Mouse (Mus musculus) ES-E14 (cell line): ENCODE results near the gene Zfp655.

Source experiments
- CHD2 ChIP-seq: IDR thresholded peaks from 2 replicates; pipeline ENCODE4 v1.6.1; 2014; ENCODE audit warnings: mild to moderate bottlenecking, low read depth, low read length, inconsistent platforms
- MAFK ChIP-seq: IDR thresholded peaks from 2 replicates; pipeline ENCODE4 v1.6.1; 2014; ENCODE audit warnings: mild to moderate bottlenecking, low read depth, low read length, inconsistent platforms; ENCODE audit not compliant: insufficient read depth
- ZNF384 ChIP-seq: IDR thresholded peaks from 2 replicates; pipeline ENCODE4 v1.6.1; 2012; ENCODE audit warnings: low read depth, low read length, inconsistent platforms

DNA sequence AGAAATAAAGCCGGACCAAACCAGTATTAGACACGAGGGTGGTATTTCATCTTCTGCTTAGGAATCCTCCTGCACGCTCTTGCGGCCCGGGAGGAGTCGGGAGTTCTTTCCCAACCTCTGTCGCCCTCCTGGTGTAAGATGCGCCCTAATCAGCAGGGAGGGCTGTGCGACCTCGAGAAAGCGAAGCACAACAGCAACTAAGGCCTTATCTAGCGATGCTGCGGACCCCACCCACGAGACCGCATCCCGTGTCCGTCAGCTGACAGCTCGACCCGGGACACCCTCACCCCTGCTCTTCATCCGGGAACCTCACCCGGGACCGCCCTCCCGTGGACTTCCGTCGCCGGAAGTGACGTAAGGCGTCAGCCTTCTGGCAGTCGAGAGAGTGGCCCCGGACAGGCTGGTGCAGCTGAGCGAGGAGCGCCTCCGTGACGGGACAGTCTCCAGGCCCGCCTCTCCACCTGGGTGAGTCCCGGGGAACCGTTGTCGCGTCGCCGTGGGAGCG, at the start of gene Zfp655:
- no peak for TF ChIP-seq CHD2
- TF ChIP-seq MAFK = no peak
- no peak for TF ChIP-seq ZNF384
